ENCODE assay signal across 22 mouse cellular contexts in genomic region chr9:96534256-96534655, GRCm38 (mm10). TPM values are rescaled to one million over a fixed set of nuclear protein-coding genes. Genes with fewer than 3 reads are reported as not detected.
"Had no signal": no experiment of that assay in that cellular context is flagged by ENCODE, and none has a peak within 500 bp of the region (broad histone marks: within the 10 kb centered on the region; RNA-seq: fewer than 3 reads in every experiment).

No protein-coding gene starts in this region.

- ATAC-seq: liver, postnatal 0 days; lung, postnatal 0 days; midbrain, embryonic 13.5 days; midbrain, embryonic 15.5 days had no signal

- H3K9me3 ChIP-seq: liver, embryonic 15.5 days; megakaryocyte, embryonic 14.5 days; midbrain, embryonic 13.5 days; midbrain, embryonic 15.5 days; neural tube, embryonic 12.5 days; stomach, embryonic 15.5 days had no signal

- H3K27ac ChIP-seq: liver, embryonic 15.5 days; macrophage; midbrain, embryonic 13.5 days; midbrain, embryonic 15.5 days; neural tube, embryonic 12.5 days; stomach, embryonic 15.5 days; stomach, postnatal 0 days had no signal

- DNase-seq: liver, postnatal 0 days; lung, adult 2 months; lung, postnatal 36 days; right cerebral cortex, postnatal 14 days; thymus, adult 2 months; thymus, postnatal 25 days; thymus, postnatal 4 days had no signal

- H3K9ac ChIP-seq: liver, embryonic 15.5 days; liver, postnatal 0 days; midbrain, embryonic 13.5 days; midbrain, embryonic 15.5 days; neural tube, embryonic 12.5 days; stomach, embryonic 15.5 days had no signal

- H3K4me3 ChIP-seq: liver, embryonic 15.5 days; megakaryocyte, embryonic 14.5 days; midbrain, embryonic 13.5 days; midbrain, embryonic 15.5 days; neural tube, embryonic 12.5 days; stomach, embryonic 15.5 days had no signal

- H3K36me3 ChIP-seq: liver, embryonic 15.5 days; midbrain, embryonic 13.5 days; midbrain, embryonic 15.5 days; neural tube, embryonic 12.5 days; stomach, embryonic 15.5 days had no signal

- H3K4me2 ChIP-seq: liver, embryonic 15.5 days; midbrain, embryonic 11.5 days; midbrain, embryonic 13.5 days; midbrain, embryonic 15.5 days; neural tube, embryonic 12.5 days; stomach, embryonic 15.5 days had no signal

- H3K27me3 ChIP-seq: liver, embryonic 15.5 days; megakaryocyte, embryonic 14.5 days; midbrain, embryonic 13.5 days; midbrain, embryonic 15.5 days; neural tube, embryonic 12.5 days; stomach, embryonic 15.5 days had no signal

RNA-seq across cellular contexts. Expression of gene Gm28729, which starts 9.2 kb away (rescaled TPM):
- total RNA-seq: megakaryocyte progenitor cell, adult 5-6 weeks; monocyte, adult 5-6 weeks; neutrophil, adult 5-6 weeks had no signal
- polyA plus RNA-seq: liver, postnatal 0 days; midbrain, embryonic 11.5 days; midbrain, embryonic 13.5 days; neural tube, embryonic 12.5 days; neural tube, embryonic 14.5 days; spleen, adult 2 months; stomach, embryonic 15.5 days; stomach, postnatal 0 days had no signal
